Mouse (Mus musculus) Patski (cell line): Measurements from ENCODE around the gene Meox1. TPM values are rescaled to one million over a fixed set of nuclear protein-coding genes. Genes with fewer than 3 reads are reported as not detected.
A peak's percentile ranks its signal among the peaks of the same experiment; 100 is the strongest.

Experiments
- ATAC-seq: fragments of 100-300 bp; one replicate; pipeline ENCODE4 v1.8.0; 2021
- CTCF ChIA-PET: fragments of 350-600 bp; sonication (Branson Sonifier 250); formaldehyde crosslinking; loops from one replicate; lab custom pipeline; 2022; ENCODE audit warnings: inconsistent platforms; lab: Charles Lee
- POLR2A ChIA-PET: fragments of 350-600 bp; sonication (Branson Sonifier 250); formaldehyde crosslinking; loops from one replicate; lab custom pipeline; 2022; ENCODE audit warnings: antibody characterized with exemption, inconsistent platforms; lab: Charles Lee
- DNase-seq: peaks from one replicate; pipeline ENCODE4 v3.0.0-alpha.2; 2011; ENCODE audit warnings: low read depth, low spot score
- H3K27me3 ChIP-seq: fragments of 371-371 bp; one replicate; pipeline ENCODE4 v1.5.1; 2021
- CTCF ChIP-seq: fragments of 100-300 bp; IDR thresholded peaks from one replicate; pipeline ENCODE4 v1.5.1; 2021
- in situ Hi-C: fragments of 300-500 bp; cut with MboI; formaldehyde crosslinking; loops from 3 replicates; pipeline ENCODE4 v1.11.1; 2018; ENCODE audit warnings: low pct_unique_long_range_greater_than_20kb, mixed read lengths
- polyA plus RNA-seq: library from polyadenylated mRNA; unstranded; gene quantifications from one replicate; pipeline ENCODE4 v1.2.3, GENCODE M21; 2021

Gene Meox1
- polyA plus RNA-seq, result 0.06 TPM

- no peak for DNase-seq
- peaks cover 21% of the 10 kb centered on the region for H3K27me3 ChIP-seq
- in situ Hi-C loops, result no loop called here
- ChIA-PET POLR2A (no interaction called here), CTCF (no interaction called here)
- no peak for ATAC-seq
- no peak for TF ChIP-seq CTCF
These were observed at the start of gene Meox1 for GRCm38 (mm10) chr11:101894204-101894603. Gene Meox1 (minus strand): TSS chr11:101894374.

DNA sequence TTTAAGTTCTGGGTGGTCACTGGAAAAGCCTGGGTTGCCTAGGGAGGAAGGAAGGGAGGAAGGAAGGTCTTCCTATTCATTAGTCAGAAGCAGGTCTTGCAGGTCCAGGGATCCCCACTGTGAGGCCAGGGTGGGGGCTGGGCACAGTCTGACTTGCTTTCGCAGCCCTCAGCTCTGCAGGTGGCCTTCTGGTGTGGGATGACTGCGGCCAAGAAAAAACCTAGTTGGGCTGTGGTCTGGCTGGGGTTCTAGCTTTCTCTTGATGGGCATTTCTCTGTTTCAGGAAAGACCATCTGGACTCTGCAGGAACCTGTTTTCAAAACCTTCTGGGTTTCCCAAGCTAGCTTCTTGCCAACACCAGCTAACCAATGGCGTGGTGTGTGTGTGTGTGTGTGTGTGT, 48.9 kb upstream of the Meox1 start:
- ATAC-seq, result no peak
- POLR2A ChIA-PET, result no interaction called here
- TF ChIP-seq CTCF, result no peak
- no peak for DNase-seq
- in situ Hi-C loops, result no loop called here
- peaks cover 35% of the 10 kb centered on the region for H3K27me3 ChIP-seq
- CTCF ChIA-PET, result interaction anchor here (1.1 kb wide), 1 partner anchor 130 kb away, joined by 3 read pairs; no protein-coding TSS in a partner anchor

DNA sequence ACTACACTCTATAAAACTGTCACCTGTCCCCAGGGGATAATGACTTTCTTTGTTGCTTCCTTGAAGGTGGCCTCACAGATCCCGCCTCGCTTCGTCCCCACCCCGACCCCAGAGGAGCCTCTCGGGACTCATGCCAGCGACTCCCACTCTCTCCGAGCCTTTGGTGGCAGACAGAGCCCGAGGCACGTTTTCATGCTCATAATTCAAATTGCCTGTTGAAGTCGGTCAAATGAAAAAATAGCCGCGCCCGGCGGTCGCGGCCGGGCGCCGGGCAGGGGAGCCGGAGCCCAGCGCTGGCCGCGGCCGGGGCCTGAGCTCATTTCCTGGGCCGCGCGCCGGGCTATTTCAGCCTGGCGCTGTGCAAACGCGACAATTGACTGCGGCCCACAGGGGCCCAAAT, 42.9 kb upstream of the Meox1 start:
- POLR2A ChIA-PET, result no interaction called here
- ATAC-seq (no peak), DNase-seq (no peak)
- no peak for TF ChIP-seq CTCF
- in situ Hi-C loops, result no loop called here
- CTCF ChIA-PET, result no interaction called here
- peaks cover 40% of the 10 kb centered on the region for H3K27me3 ChIP-seq

DNA sequence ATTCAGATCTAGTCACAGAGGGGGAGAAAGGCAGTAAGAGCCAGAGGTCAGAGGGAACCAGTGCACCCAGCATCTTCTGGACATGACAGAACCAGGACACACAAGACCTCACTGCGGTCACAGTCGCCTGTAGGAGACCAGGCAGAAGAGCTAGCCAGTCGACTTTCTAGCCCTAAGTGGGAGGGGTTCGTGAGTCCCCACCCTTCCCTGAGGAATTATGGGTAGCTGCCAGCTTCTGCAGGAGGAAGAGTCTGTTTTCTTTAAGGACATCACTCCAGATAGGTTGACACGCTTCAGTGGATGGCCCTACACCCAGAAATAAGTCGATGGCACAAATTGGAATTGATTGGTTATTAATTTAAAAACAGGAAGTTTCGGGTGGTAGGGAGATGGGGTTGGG, 42.2 kb upstream of the Meox1 start:
- ChIA-PET POLR2A (no interaction called here), CTCF (no interaction called here)
- in situ Hi-C loops, result no loop called here
- DNase-seq (no peak), ATAC-seq (no peak)
- TF ChIP-seq CTCF, result no peak
- peaks cover 42% of the 10 kb centered on the region for H3K27me3 ChIP-seq

DNA sequence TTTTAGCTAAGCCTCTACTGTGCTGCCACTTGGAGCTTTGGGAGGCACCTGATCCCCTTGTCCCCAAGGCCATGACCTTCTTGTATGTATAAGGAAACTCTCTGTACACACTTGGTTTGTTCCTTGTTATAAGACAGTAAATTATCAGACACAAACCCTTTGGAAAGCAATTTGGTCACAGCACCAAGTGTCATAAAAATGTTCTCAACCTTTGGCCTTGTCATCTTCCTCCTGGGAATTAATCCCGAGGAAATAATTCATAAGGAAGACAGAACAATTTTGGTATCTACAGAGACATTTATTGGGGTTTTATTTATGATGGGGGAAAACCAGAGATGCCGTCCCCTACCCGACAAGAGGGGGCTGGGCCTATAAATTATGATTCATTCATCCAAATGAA, 41.6 kb upstream of the Meox1 start:
- CTCF ChIA-PET, result interaction anchor here (1.1 kb wide), 1 partner anchor 33 kb away, joined by 3 read pairs; no protein-coding TSS in a partner anchor
- no peak for TF ChIP-seq CTCF
- peaks cover 38% of the 10 kb centered on the region for H3K27me3 ChIP-seq
- POLR2A ChIA-PET, result no interaction called here
- no peak for DNase-seq
- ATAC-seq, result no peak
- in situ Hi-C loops, result no loop called here

- ChIA-PET POLR2A (interaction anchor here (1.4 kb wide), 1 partner anchor 14 kb away, joined by 3 read pairs; no protein-coding TSS in a partner anchor), CTCF (interaction anchor here (0.9 to 2.9 kb wide), 4 partner anchors 8 to 37 kb away, joined by 3 to 13 read pairs (median 4); no protein-coding TSS in a partner anchor)
- no peak for ATAC-seq
- in situ Hi-C loops, result no loop called here
- no peak for DNase-seq
- no peak for TF ChIP-seq CTCF
- H3K27me3 ChIP-seq, result peaks cover 14% of the 10 kb centered on the region
These were observed 37.8 kb upstream of the Meox1 start for GRCm38 (mm10) chr11:101931978-101932377.

DNA sequence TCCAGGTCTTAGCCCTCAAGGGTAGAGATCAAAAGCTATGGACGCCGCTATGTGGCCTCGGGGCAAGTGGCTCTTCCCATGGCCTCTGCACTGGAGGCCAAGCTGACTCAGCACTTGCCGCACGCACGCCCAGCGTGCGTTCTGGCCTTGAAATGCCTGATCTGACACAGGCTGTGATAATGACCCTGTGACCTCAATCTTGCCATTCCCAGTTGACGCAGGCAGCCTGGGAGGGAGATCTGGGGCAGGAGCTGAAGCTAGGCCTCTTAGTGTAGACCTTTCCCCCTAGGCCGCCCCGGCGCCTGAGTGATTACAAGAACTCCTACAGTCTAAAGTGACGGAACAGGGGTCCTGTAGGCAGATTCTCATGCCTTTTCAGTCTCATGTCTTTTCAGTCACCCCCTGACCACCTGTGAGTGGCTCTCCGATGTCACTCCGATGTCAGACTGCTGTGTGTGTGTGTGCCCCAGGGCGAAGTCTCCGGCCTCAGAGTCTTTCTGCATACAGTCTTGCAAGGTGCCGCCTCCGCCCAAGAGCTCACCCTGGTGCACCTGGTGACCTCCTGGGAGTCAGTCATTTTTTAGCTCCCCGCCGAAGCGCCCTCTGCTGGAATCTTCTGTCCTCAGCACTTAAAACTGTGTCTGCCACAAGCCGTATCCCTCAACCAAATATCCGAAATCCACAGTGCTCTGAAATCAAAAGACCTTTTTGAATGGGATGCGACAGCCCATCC, 34.0 kb upstream of the Meox1 start:
- peak; percentile 76 for TF ChIP-seq CTCF

DNA sequence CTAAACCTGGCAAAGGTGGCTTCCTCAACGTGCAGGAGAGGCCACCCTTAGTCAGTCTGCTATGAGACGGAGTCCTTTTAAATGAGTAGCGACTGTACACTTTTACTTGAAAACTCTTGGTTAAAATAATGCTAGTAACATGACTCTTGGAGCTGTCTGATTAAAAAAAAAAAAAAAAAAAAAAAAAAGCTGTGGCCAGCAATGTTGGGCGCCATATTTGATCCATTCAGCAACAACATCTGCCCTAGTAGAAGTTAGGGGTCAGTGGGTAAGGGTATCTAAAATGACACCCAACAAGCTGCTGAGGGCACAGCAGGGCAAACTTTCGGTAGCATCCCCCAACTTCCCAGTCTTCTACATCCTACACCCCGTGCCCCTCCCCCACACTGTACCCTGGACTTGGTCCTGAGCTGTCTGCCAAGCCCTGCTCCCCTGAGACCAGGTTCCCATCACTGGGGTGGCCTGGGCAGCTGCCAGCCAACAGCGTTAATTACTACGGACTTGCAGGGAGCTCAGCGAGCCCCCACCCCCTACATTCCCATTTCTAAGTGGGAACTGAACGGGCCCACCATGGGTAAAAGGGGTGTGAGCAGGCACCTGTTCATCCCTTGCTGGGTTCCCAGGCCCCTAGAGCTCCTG, 32.9 kb upstream of the Meox1 start:
- ChIA-PET POLR2A (interaction anchor here (0.5 to 1.0 kb wide), 2 partner anchors 27 to 40 kb away, joined by 3 read pairs; no protein-coding TSS in a partner anchor), CTCF (interaction anchor here (1.1 to 3.2 kb wide), 4 partner anchors 16 to 41 kb away, joined by 3 to 17 read pairs (median 4); partner anchors contain the start of gene Sost)
- DNase-seq (no peak), ATAC-seq (no peak)
- peaks cover 3% of the 10 kb centered on the region for H3K27me3 ChIP-seq
- no peak for TF ChIP-seq CTCF
- in situ Hi-C loops, result no loop called here

More for the DNA sequence above, 34.0 kb upstream of the Meox1 start:
- peaks cover 3% of the 10 kb centered on the region for H3K27me3 ChIP-seq
- ChIA-PET POLR2A (interaction anchor here (0.6 to 1.0 kb wide), 2 partner anchors 14 to 26 kb away, joined by 3 read pairs; no protein-coding TSS in a partner anchor), CTCF (interaction anchor here (0.9 to 3.2 kb wide), 7 partner anchors 11 to 173 kb away, joined by 3 to 17 read pairs (median 3); partner anchors contain the start of genes Ppy and Sost)
- ATAC-seq (no peak), DNase-seq (no peak)
- in situ Hi-C loops, result no loop called here

DNA sequence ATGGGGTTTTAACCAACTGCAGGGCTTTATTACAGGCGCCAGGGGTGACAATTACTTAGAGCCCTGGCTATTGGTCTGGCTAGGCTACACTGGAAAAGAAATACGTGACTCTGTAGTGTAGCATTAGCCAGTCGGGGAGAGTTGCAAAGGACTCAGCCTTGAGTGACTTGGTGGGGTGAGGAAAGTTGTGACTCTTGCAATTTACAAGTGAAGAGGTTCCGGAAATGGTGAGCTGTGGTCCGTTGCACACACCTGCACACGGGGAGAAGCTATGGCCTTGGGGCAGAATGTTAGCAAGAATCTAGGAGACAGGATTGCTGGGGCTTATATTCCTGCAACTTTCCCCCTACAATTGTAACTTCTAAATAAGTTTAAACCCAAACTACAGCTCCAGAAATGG, 31.5 kb upstream of the Meox1 start:
- ATAC-seq, result no peak
- ChIA-PET POLR2A (no interaction called here), CTCF (interaction anchor here (3.2 kb wide), 1 partner anchor 43 kb away, joined by 14 read pairs; no protein-coding TSS in a partner anchor)
- in situ Hi-C loops, result no loop called here
- no peak for TF ChIP-seq CTCF
- no peaks in the 10 kb centered on the region for H3K27me3 ChIP-seq
- DNase-seq, result no peak

GRCm38 (mm10) chr11:101924441-101924976, 30.3 kb upstream of the Meox1 start:
- TF ChIP-seq CTCF, result no peak
- no peaks in the 10 kb centered on the region for H3K27me3 ChIP-seq
- ATAC-seq (no peak), DNase-seq (no peak)
- CTCF ChIA-PET, result interaction anchor here (3.2 kb wide), 1 partner anchor 44 kb away, joined by 14 read pairs; no protein-coding TSS in a partner anchor
- in situ Hi-C loops, result loop anchor here (5.0 kb wide), 1 partner anchor 43 kb away; the partner anchor contains the start of gene Sost
- POLR2A ChIA-PET, result no interaction called here
